In genomic region chr2:131326044-131326443, GRCm38 (mm10) we compare ENCODE assay signal across 16 mouse cellular contexts.
"Had no signal": no experiment of that assay in that cellular context is flagged by ENCODE, and none has a peak within 500 bp of the region (broad histone marks: within the 10 kb centered on the region; RNA-seq: fewer than 3 reads in every experiment).

No protein-coding gene starts in this region.

- H3K36me3 ChIP-seq: kidney, embryonic 15.5 days; limb, embryonic 15.5 days; neural tube, embryonic 15.5 days had no signal

- H3K27ac ChIP-seq: kidney, embryonic 15.5 days; limb, embryonic 15.5 days; liver, embryonic 14.5 days; midbrain, embryonic 10.5 days; neural tube, embryonic 15.5 days had no signal

- H3K4me2 ChIP-seq: kidney, embryonic 15.5 days; limb, embryonic 15.5 days; lung, embryonic 14.5 days; neural tube, embryonic 15.5 days had no signal

- H3K4me3 ChIP-seq: kidney, embryonic 15.5 days; limb, embryonic 15.5 days; midbrain, embryonic 10.5 days; myocyte; neural tube, embryonic 15.5 days had no signal

- DNase-seq: kidney, adult 2 months; kidney, postnatal 14 days; layer of hippocampus, adult 9-11 months; layer of hippocampus, postnatal 36 days; lung, embryonic 14.5 days; lung, postnatal 14 days; midbrain, embryonic 14.5 days; right cerebral cortex, postnatal 4 days; spleen, adult 18-20 months; thymus, postnatal 36 days had no signal

- H3K4me1 ChIP-seq: kidney, embryonic 15.5 days; midbrain, embryonic 10.5 days had no signal

- H3K27me3 ChIP-seq: kidney, embryonic 15.5 days; limb, embryonic 15.5 days; neural tube, embryonic 15.5 days had no signal

- H3K9me3 ChIP-seq: kidney, embryonic 15.5 days; limb, embryonic 15.5 days; midbrain, embryonic 10.5 days; neural tube, embryonic 15.5 days had no signal

- H3K9ac ChIP-seq: kidney, embryonic 15.5 days; limb, embryonic 15.5 days; liver, embryonic 14.5 days; lung, embryonic 14.5 days; neural tube, embryonic 15.5 days had no signal
